Mouse (Mus musculus) lung, postnatal 14 days (tissue): ENCODE data around the gene Gm14214.

ENCODE experiments used
- DNase-seq: peaks from one replicate; pipeline ENCODE4 v3.0.0; 2021

The Gm14214 gene

DNA sequence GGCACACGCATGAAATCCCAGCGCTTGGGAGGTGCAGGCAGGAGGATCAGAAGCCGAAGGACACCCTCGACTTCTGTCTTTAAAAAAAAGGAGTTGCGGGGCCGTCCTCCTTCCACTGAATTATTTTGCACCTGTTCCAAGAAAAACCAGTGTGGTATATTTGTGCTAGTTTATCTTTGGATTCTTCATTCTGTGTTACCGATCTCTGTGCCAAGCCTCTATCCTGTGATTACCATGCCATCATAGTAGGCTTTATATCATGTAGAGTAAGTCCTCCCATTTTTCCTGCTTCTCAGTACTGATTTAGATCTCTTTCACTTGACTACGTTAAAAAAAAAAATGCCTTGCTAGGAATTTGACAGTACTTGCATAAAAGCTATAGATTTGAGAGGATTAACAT is 1.8 kb upstream of the Gm14214 start:
- DNase-seq = no peak

DNA sequence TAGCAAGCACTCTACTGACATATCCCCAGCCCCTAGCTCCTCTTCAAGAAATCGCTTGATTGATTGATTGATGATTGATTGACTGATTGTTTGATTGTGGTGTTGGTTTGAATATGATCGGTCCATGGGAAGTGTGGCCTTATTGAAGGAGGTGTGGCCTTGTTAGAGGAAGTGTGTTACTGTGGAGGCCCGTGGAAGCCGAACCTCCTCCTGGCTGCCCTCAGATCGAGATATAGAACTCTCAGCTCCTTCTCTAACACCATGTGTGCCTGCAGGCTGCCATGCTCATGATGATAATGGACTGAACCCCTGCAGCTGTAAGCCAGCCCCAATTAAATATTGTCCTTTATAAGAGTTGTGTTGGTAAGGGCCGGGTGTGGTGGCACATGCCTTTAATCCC is 2.8 kb downstream of the Gm14214 start:
- DNase-seq = no peak

DNA sequence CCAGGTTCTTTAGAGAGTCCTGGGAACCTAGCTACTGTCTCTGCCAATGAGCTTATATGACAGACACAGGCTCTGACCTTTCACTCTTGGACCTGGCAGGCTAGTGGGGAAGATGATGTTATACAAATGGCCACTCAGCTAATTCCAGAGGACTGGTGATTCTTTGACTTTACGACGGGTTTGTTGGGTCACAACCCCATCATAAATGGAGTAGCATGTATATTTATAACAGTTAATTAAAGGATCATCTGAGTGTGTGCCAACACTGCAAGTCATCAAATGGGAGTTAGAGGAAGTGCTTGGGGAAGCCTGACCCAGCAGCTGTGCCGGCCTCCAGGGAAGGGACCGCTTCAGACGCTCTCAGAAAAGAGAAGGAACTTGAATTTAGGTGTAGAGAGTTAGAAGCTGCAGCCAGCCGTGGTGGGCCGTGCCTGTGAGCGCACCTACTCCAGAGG is 4.2 kb downstream of the Gm14214 start:
- no peak for DNase-seq

DNA sequence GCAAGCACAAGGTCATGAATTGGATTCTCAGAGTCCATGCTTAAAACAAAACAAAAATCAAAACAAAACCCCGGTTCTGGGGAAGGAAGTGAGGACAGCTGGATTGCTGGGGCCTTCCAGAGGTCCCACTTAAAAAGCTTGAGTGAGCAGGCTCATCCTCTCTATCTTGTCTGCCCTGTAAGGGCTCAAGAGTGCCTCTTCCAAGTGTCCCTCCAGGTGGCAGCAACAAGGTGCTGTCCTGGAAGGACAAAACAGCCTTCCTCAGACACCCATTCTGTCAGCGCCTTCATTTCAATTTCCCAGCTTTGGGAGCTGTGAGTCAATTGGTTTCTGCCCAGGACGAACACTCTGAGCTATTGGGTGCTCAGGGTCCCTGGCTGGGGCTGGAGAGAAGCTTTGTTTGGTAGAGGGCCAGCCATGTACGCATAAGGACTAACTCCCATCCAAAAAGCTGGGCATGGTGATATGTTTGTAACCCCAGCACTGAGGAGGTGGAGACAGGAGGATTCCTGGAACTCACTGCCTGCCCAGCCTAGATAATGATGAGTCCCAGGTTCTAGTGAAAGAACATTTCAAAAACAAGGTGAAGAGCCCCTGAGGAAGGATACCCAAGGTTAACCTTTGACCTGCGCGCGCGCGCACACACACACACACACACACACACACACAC is 4.9 kb downstream of the Gm14214 start:
- no peak for DNase-seq

DNA sequence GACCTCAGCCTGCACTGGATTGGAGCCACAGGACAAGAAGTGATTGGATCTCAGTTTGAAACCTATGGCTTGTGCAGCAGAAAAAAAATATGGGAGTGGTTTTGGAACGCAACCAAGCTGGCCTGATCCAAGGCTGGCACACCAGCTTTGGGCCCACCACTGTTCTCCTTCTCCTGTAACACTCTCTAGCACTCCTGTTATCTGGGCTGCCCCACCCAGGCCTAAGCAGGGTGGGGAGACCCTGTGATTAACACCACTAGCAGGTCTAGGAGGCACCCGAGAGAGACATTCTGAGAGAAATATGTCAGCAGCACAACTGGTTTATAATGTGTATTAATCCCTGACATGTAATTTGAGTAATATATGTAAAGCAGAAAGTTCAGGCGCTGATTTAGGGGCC is 6.6 kb downstream of the Gm14214 start:
- DNase-seq = no peak

DNA sequence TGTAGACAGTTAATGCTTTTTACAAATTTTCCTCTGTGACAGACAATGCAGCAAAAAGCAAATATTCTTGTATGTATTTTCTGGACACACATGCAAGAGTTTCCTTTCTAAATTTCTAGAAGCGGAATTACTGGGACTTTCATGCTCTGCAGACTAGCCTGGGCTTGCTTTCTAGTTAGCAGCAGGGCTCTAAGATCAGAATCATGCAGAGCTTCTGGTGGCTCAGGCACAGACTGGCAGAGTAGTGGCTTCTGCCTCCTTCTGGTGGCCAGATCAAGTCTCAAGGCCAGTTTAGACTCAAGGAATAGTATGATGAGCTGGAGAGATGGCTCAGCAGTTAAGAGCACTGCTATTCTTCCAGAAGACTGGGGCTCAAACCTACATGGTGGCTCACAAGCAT is 11.4 kb downstream of the Gm14214 start:
- no peak for DNase-seq

DNA sequence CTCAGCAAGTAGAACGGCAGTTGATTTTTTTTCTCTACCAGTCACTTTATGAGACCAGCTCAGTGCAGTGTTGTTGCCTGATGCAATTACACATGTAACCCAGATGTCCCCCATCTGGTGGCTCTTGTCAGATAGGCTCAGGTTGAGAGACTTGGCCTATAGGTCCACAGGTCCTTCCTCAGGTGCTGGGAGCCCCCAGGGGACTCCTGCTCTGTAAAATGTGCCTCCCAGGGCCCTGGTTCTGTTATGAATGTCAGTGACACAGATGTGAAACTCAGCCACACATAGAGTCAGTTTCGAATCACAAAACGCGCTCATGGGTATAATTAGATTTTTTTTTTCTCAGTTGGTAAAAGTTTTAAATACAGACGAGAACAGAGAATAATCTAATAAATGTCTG is 12.1 kb downstream of the Gm14214 start:
- no peak for DNase-seq

DNA sequence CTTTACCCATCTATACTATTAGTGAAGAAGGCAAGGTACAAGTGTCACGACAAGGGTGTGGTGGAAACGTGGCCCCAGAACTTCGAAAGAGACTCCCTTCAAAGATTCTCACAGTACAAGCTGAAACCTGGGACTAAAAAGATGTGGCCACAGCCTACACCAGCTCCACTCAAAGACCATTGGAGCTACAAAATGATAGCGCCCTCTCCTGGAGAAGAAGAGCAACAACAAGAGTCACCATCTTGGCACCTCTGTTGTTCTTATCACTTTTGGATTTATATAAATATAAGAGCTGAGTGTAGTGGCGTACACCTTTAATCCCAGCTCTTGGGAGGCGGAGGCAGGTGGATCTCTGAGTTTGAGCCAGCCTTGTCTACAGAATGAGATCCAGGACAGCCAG is 14.0 kb downstream of the Gm14214 start:
- no peak for DNase-seq

DNA sequence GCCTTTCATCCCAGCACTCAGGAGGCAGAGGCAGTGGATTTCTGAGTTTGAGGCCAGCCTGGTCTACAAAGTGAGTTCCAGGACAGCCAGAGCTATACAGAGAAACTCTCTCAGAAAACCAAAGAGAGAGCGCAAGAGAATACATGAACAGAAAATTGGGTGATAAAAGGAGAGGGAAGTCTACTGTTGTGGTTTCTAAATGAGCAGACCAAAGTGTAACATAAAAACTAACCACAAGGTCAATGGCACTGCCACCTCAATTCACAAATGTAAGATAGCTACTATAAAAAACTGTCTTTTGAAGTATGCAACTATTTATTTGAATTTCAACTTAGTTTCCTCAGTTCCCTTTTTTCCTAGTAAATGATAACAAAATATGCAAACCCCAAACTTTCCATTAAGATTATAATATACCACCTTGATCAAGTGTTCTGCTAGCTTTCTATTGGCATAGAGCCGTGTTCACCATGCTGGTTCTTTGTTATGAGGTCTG is 15.7 kb downstream of the Gm14214 start:
- no peak for DNase-seq

DNA sequence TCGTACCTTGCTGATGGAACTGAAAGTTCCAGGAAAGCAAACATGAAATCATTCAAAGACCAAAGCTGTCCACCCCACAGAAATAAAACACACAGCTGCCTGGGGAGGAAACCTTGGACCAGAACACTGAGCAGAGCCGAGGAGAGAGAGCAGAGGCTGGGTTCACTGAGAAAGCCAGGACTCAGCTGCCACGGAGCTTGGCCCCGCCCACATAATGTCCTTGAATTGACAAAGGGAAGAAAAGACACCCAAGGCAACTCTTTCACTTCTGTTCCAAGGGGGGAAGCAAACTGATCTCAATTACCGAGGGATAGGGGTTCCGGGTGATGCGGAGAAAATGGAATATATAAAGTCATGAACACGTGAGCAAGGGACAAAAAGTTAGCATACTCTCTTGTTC is 17.9 kb downstream of the Gm14214 start:
- no peak for DNase-seq

DNA sequence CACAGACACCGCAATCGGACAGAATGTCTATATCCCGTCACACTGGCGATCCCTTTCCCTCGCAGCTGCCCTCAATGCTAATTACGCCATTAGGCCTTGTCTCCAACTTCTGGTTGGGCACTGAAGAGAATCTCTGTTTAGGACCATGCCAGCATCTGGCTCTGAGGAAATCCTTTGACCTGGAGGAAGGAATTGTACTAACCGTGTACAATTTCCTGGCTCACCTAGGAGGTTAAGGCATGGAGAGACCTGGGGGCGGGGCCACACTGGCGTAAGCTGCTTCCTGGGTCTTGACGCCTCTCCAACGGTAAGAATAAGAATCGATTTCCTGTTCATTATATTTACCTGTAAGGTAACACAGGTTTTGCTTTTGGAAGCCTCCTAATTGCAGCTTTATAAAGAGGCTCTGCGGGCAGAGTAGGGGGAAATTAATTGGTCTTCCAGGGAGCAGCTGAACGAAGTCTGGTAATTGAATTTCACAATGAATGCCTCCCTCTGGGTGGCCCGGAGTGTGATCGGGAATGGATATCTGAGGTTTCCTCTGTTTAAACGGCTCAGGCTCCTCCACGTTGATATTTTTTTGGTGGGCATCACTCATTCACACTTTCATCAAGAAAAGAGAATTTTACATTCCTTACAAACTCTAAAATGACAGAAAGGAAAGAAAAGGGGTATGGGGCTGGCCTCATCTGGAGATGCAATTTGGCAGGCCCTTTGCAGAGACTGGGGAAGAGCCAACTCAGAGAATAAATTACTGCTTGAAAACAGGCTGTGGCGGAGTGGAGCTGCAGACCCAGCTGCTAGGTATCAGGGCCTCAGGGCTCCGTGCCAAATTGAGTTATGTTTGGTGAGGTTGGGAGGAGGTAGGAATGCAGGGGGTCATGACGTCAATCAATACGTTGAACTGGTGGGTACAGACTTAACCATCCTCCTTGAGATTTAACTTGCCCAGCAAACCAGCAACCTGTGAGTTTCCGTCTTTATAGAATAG is 20.5 kb downstream of the Gm14214 start:
- DNase-seq = no peak

DNA sequence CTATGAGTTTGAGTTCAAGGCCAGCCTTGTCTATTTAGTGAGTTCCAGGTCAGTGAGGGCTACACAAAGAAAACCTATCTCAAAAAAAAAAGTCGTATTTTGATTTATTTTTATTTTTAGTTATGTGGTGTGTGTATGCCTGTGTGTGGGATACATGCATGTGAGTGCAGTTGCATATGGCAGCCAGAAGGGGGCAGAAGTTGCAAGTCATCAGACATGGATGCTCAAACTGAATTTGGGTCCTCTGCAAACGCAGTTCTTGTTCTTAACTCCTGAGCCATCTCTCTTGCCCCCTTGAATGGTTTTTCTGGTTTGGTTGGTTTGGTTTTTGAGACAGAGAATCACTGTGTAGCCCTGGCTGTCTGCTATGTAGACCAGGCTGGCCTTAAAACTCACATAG is 21.4 kb downstream of the Gm14214 start:
- DNase-seq = no peak

DNA sequence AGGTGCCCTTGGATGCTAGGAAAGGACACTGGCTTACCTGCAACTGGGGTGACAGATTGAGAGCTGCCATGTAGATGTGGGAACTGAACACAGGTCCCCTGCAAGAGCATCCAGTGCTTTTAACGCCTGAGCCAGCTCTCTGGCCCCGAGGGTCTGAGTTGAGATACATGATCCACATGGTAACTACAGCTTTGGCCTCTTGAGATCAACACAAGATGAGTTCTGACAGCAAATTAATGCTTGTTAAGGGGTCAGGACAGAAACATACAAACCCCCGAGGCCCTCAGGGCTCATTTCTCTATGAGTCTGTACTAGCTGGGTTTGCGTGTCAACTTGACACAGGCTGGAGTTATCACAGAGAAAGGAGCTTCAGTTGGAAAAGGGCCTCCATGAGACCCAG is 25.9 kb downstream of the Gm14214 start:
- no peak for DNase-seq

DNA sequence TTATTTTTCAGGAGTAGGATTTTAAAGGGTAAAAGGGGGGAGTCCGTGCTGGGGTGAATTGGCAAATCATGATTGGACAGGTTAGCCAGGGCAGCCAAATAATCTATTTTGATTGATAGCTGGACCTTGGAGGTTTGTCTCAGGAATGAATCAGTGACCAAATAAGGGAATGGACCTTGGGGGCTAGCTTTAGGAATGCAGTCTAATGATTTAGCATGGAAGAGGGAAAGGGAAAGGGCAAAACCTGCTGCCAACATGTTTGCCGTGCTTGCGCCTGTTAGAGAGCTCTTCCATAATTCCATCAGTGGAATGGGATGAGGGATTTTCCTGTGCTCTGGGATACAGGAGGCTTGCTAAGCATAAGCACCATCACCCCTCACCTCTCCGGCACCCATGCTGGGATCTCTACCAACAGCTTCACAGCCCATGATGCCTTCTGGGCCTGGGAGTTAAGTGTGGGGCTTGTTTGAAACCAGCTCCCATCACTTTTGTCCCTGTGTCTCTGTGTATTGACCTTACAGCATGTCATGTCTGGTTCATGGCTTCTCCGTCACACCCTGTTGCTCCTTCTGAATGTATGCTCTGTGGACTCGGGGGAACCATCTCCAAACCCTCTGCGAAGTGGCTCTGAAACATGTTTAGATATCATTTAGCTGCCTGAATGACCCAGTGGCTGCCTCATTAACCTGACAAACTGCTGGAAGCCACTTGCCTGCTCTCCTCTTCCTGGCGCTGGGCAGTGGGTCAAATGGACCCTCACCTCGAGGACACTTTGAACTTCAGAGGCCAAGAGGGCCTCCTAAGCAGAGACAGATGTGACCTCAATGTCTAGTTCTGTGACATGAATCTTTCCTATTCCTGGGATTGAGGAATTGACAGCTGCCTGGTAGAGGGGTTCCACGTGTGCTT is 26.7 kb downstream of the Gm14214 start:
- DNase-seq = no peak

DNA sequence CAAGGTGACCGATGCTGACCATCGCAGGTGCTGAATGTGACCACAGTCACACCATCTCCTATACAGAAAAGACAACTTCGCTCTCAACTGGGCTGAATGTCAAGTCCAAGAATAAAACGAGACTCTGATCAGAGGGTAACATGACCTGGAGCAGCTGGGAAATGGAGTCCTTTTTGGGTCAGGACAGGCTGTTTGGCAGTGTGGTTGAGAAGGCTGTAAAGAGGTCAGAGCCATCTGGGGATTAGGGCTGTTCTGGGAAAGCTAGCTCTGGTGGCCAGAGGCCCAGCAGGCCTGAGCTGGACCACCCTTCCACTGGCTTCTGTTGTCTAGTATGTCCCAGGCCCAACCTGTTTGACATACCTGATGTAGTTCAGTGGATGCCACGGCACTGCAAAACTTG is 31.2 kb downstream of the Gm14214 start:
- no peak for DNase-seq

DNA sequence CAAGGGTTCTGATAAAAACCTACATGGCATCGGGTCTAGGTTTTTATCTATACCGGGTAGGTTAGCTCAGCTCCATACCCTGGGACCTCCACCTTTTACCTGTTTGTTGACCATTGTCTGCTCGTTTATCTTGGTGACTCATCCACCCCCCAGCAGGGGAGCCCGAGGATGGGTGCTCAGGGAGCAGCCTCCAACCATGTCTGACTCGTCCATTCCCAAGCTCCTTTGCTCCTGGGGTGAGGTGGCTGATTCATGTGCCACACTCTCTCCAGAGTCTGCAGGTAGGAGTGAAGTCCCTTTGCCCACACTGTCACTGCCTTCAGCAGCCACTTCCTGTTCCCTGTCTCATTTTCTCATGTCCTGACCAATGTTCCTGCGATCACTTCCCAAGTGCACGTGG is 33.8 kb downstream of the Gm14214 start:
- no peak for DNase-seq

DNA sequence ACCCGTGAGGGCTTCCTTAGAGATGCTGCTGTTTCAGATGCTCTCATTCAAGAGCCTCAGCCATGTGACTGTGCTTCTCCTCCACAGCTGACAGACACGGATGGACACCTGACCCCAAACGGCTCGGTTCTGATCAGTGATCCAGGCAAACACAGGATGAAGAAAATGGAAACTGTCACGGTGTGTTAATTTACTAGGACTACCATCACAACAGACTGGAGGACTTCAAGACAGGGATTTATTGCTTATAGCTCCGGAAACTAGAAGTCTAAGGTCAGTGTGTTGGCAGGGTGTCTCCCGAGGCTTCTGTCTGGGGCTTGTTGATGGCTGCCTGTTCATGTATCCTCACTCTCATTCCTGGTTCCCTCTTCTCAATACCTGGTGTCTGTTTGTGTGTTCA is 34.4 kb downstream of the Gm14214 start:
- no peak for DNase-seq

DNA sequence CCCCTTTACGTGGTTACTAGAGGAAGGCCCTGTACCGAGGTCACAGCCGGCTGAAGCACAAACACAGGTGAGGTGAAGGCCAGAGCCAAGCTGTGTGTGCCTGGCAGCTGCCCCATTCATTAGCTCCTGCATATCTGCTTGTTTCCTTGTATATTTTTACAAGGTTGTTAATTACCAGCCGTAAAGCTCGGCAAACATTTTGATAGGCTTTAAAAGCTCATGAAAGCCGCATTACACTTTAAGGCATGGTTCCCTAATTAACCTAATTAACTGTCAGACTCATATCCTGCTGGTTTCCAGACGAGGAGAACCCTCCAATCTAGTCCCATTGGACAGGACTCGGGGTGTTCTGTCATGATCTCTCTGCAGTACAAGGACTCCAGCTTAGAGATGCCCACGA is 34.9 kb downstream of the Gm14214 start:
- DNase-seq = no peak

DNA sequence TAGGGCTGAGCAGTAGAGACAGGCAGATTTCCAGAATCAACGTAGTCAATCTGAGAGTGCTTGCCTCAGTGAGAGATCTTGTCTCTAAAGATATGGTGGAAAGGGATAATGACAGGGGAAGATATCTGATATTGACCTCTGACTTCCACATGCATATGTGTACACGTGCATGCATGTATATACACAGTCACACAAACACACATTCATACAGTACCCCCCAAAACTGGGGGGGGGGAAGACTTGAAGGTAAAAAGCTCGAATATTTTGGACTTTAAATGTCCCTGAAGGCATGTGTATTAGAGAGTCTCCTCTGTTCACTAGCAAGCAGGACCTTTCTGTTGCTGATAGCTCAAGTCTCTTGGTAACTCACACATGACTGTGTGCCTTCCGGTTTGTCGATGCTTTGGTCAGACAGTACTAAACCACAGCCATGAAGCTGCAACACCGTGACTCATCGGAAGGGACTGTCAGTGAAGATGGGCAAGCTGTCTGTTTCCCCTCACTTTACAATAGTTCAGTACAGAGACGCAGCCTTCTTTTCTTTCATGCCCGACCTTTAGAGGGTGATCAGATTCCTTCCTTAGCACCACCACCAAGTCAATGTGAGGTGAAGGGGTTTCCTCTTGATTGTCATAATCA is 37.2 kb downstream of the Gm14214 start:
- DNase-seq = peak; percentile 8

DNA sequence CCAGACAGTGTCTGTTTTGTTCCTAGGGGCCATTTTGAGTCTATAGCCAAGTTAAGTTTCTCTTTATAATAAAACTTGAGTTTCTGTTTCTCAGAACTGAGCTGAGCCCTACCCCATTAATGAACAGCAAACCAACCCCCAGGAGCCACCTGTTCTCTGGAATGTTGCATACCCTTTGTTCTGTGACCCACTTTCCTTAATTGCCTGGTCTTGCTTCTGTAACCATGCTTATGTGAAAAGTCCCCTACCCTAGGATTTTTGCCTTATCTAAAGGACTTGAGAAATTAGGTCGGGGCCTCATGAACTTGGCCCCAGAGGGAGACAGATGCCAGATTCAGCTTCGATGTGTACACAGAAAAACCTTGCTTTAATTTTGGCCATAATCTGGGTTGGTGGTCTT is 37.9 kb downstream of the Gm14214 start:
- DNase-seq = no peak

DNA sequence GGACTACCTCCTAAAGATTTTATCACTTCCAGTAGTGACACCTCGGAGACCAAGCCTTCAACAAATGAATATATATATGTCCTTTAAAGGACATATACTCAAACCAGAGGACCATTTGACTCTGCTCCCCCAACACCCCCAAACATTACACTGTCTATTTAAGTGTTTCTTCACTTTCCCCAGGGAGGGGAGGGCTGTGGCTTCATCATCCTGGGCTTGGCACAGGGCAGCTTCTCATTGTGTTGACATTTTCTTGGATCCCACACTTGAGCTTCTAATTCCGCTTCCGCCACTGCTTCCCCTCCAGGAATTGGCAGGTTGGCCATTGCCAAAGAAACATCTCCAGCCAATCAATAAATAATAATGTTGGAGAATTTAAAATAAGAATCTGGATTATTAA is 39.0 kb downstream of the Gm14214 start:
- peak; percentile 27 for DNase-seq

DNA sequence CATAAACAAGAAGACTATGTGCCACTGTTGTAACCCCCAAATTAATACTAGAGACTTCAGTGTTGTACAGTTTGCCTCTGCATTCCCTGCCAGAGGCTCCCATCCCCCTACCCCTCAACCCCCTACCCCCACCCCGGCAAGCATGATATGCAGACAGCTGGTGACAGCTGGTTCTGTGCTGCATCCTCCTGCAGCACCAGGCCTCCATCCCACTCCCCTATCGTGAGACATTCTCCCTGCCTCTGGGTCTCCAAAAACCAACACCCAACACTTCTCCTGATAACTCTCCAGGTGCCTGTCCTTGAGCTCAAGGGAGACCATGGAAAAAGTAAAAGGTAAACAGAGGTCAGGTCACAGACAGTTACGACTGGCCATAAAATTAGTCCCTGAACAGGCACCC is 40.1 kb downstream of the Gm14214 start:
- DNase-seq = no peak

DNA sequence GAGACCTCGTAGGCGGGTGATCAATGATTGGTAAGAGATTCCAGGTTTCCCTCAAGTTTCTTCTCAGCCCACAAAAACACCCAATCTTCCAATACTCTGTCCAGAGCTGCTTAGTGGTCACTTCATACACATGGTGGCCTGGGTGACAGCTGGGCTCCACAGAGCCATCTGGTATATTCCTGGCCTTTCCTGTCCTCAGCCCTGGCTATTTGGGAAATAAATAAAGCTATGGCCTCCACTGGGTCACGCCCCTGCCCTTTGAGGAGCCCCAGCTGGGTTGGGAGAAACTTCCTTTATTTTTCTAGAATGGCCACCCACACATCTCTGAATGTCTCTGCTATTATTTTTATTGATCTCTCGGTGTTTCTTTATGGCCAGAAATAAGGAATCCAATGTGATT is 46.4 kb downstream of the Gm14214 start:
- DNase-seq = no peak
